Mouse (Mus musculus): Measurements from ENCODE around the gene Psd. TPM values are rescaled to one million over a fixed set of nuclear protein-coding genes. Genes with fewer than 3 reads are reported as not detected.

The Psd gene
- polyA plus RNA-seq (2012), result 7.6 and 8.3 TPM in 2 replicates

DNA sequence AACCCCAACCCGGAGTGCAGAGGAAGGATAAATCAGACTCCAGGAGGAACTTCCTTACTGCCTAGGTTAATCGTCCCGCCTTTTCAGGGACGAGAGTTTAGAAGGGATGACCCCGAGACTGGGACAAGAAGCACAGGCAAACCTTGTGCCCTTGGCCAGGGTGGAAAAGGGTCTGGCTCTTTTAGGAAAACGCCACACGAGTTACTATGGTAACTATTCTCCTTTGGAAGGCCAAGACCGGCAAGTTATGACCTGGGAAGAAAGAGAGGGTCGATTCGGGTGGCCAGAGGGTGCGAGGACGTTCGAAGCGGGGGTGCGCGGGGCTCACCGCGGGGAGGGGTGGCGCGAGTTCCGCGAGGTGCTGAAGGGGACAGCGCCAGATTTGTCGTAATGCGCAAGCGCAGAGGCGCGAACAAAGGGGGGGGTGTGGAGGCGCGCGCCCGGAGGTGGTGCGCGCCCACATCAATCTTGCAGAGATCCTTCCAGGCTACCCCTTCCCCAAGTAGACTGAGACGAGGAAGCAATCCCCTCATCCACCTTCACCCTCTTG is at the start of gene Psd:
TSS of gene Psd (minus strand) at position 401 of the 550 bp plus-strand sequence.
- no peaks in the 10 kb centered on the region for H3K9me3 ChIP-seq (ENCODE audit: control insufficient read depth, low read length)
- H3K4me3 ChIP-seq (replicated peaks), result peak within 1 kb of the TSS; percentile 73
- TF ChIP-seq TAL1 (IDR thresholded peaks at IDR 0.05; ENCODE audit: low read length) (no peak), GATA1 (IDR thresholded peaks at IDR 0.05; ENCODE audit: low read length) (no peak)
- H3K36me3 ChIP-seq (ENCODE audit: control insufficient read depth), result peaks cover 19% of the 10 kb centered on the region
- peaks cover 52% of the 10 kb centered on the region for H3K4me1 ChIP-seq (ENCODE audit: control insufficient read depth)
- H3K27me3 ChIP-seq (ENCODE audit: control insufficient read depth), result peaks cover 67% of the 10 kb centered on the region

DNA sequence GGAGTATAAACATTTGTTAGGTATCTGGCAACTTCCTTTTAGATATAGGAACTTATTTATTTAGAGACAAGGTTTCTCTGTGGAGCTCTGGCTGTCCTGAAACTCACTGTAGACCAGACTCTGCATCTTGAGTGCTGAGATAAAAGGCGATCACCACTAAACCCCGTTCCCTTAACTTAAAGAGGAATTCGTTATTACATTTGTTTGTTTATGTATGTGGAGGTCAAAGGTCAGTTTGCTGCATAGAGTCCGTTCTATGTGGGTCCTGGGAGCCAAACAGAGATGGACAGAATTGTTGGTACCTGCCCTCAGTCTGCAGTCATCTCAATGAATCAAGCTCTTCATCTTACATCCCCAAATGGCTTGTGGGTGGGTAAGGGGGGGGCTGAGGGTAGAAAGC is 48.9 kb upstream of the Psd start:
- Histone ChIP-seq H3K4me3 (replicated peaks) (no peak overlapping the region), H3K4me1 (ENCODE audit: control insufficient read depth) (no peaks in the 10 kb centered on the region), H3K27me3 (ENCODE audit: control insufficient read depth) (no peaks in the 10 kb centered on the region), H3K9me3 (ENCODE audit: control insufficient read depth, low read length) (no peaks in the 10 kb centered on the region), H3K36me3 (ENCODE audit: control insufficient read depth) (peaks cover 59% of the 10 kb centered on the region)
- TF ChIP-seq TAL1 (IDR thresholded peaks at IDR 0.05; ENCODE audit: low read length) (no peak), GATA1 (IDR thresholded peaks at IDR 0.05; ENCODE audit: low read length) (no peak)

DNA sequence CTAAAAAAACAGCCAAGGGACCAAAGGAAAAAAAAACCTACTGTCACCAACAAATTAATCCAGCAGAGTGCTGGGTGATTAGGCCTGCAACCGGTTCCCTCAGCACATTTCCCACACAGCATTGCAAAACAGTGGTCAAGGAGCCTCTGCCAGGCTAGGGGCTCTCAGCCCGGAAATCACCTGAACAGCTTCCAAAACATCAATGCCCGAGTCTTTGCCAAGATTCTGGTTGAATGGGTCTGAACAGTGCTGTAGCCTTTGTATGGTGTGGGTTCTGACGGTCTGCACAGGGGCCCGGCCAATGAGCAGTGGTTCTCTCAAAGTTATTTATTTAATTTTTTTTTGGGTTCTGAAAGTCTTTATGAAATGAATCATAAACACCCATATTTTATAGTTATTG is 48.5 kb upstream of the Psd start:
- Histone ChIP-seq H3K36me3 (ENCODE audit: control insufficient read depth) (peaks cover 55% of the 10 kb centered on the region), H3K4me3 (replicated peaks) (no peak overlapping the region), H3K4me1 (ENCODE audit: control insufficient read depth) (no peaks in the 10 kb centered on the region), H3K9me3 (ENCODE audit: control insufficient read depth, low read length) (no peaks in the 10 kb centered on the region), H3K27me3 (ENCODE audit: control insufficient read depth) (no peaks in the 10 kb centered on the region)
- no peak for TF ChIP-seq GATA1 (IDR thresholded peaks at IDR 0.05; ENCODE audit: low read length)
- TF ChIP-seq TAL1 (IDR thresholded peaks at IDR 0.05; ENCODE audit: low read length), result no peak

DNA sequence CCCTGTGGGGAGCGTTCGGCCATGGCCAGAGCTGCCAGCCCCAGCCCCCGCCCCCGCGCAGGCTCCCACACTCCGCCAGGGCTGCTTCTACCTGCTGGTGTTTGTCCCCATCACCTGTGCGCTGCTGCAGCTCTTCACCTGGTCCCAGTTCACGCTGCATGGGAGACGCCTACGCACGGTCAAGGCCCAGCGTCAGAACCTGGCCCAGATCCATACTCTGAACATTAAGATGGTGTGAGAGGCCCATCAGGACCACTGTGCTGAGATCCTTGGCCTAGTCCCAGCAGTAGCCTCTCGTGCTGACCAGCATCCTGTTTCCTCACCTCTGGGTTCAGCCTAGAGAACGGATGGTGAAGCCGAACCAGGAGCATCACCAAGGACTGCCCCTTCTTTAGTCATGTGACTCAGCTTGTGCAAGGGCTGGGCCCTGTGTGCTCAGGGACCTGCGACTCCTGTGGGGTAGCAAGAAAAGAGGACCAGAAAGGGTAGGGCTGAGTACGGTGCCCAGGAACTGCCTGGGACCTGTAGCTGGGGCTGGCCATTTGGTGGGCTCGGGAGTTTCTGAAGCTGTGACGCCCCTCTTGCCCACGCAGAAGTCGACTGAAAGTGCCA is 47.6 kb upstream of the Psd start:
- Histone ChIP-seq H3K4me3 (replicated peaks) (no peak overlapping the region), H3K4me1 (ENCODE audit: control insufficient read depth) (no peaks in the 10 kb centered on the region), H3K9me3 (ENCODE audit: control insufficient read depth, low read length) (no peaks in the 10 kb centered on the region), H3K36me3 (ENCODE audit: control insufficient read depth) (peaks cover 46% of the 10 kb centered on the region), H3K27me3 (ENCODE audit: control insufficient read depth) (no peaks in the 10 kb centered on the region)
- TF ChIP-seq GATA1 (IDR thresholded peaks at IDR 0.05; ENCODE audit: low read length) (no peak), TAL1 (IDR thresholded peaks at IDR 0.05; ENCODE audit: low read length) (no peak)

DNA sequence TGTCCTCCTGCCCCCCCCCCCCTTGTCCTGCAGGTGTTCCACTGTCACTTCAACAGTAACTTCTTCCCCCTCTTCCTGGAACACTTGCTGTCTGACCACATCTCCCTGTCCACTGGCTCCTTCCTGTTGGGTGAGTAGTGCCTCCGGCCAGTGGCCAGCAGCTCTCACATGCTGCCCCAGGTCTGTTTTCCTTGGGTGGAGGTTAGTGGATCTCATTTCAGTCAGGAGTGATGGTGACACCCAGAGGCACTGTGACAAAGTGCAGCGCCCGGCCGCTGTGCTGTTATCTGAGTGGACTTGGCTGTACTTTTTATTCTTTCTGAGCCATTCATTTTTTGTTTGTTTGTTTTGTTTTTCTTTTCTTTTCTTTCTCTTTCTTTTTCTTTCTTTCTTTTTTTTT is 42.2 kb upstream of the Psd start:
- no peaks in the 10 kb centered on the region; the same call in 1 of the 2 replicates for H3K4me1 ChIP-seq (ENCODE audit: control insufficient read depth)
- H3K9me3 ChIP-seq (ENCODE audit: control insufficient read depth, low read length), result no peaks in the 10 kb centered on the region
- H3K27me3 ChIP-seq (ENCODE audit: control insufficient read depth), result no peaks in the 10 kb centered on the region
- TF ChIP-seq TAL1 (IDR thresholded peaks at IDR 0.05; ENCODE audit: low read length) (no peak), GATA1 (IDR thresholded peaks at IDR 0.05; ENCODE audit: low read length) (no peak)
- no peak overlapping the region for H3K4me3 ChIP-seq (replicated peaks)
- H3K36me3 ChIP-seq (ENCODE audit: control insufficient read depth), result peaks cover 6% of the 10 kb centered on the region

DNA sequence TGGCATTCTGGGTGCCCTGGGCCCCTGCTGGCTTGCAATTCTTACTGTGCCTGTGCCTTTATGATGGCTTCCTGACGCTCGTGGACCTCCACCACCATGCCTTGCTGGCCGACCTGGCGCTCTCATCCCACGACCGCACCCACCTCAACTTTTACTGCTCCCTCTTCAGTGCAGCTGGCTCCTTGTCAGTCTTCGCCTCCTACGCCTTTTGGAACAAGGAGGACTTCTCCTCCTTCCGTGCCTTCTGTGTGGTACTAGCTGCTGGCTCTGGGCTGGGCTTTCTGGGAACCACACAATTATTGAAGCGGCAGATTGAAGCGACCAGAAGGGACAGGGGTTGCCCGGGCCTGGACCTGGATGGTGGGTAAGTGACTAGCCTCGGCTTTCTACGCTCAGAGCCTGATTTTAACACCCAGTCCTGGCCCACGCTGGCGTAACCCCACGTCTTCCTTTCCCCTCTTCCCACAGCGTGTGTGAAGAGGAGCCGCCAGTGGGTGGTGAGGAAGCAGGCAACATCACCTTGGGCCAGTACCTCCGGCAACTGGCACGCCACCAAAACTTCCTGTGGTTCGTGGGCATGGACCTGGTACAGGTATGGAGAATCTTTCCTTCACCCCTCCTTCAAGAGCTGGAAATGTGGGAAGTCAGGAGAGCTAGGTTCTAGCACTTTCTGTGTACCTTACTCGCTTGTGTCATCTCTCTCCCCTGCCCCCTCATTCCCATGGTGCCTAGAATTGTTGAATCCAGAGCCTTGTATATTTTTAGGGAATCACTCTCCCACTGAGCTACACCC is 41.0 kb upstream of the Psd start:
- H3K4me1 ChIP-seq (ENCODE audit: control insufficient read depth), result no peaks in the 10 kb centered on the region; the same call in 1 of the 2 replicates
- H3K9me3 ChIP-seq (ENCODE audit: control insufficient read depth, low read length), result no peaks in the 10 kb centered on the region
- TF ChIP-seq GATA1 (IDR thresholded peaks at IDR 0.05; ENCODE audit: low read length) (no peak), TAL1 (IDR thresholded peaks at IDR 0.05; ENCODE audit: low read length) (no peak)
- H3K36me3 ChIP-seq (ENCODE audit: control insufficient read depth), result peaks cover 6% of the 10 kb centered on the region
- H3K27me3 ChIP-seq (ENCODE audit: control insufficient read depth), result no peaks in the 10 kb centered on the region
- H3K4me3 ChIP-seq (replicated peaks), result no peak overlapping the region

DNA sequence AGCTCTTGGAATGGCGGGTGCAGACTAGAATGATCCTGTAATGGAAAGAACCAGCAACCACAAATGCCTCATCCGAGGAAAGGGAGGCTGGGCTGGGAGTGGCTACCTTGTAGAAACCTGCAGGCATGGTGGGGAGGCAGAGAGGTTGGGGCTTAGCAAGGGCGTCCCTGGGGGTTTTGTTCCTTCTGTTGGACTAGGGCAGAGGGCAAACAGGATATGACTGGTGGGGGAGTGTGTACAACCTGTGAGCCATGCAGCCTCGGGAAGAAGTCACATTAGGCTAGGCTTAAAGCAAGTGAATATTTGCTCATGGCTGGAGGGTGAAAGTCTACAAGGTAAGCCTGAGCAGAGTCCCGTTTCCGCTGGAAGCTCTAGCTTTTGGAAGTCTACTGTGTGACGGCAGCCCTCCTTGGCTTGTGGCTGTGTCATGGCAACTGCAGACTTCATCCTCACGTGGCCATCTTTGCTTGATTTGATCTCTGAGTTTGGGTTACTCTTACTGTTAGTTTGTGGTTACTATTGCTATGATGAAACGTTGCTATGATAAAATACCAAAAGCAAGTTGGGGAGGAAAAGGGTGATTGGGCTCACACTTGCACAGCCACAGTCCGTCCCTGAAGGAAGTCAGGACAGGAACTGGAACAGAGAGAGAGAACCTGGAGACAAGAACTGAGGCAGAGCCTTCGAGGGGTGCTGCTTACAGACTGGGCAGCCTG is 36.5 kb upstream of the Psd start:
- TF ChIP-seq GATA1 (IDR thresholded peaks at IDR 0.05; ENCODE audit: low read length), result no peak
- no peak for TF ChIP-seq TAL1 (IDR thresholded peaks at IDR 0.05; ENCODE audit: low read length)
- Histone ChIP-seq H3K27me3 (ENCODE audit: control insufficient read depth) (peaks cover 1% of the 10 kb centered on the region), H3K36me3 (ENCODE audit: control insufficient read depth) (no peaks in the 10 kb centered on the region; the same call in 1 of the 2 replicates), H3K4me3 (replicated peaks) (no peak overlapping the region), H3K4me1 (ENCODE audit: control insufficient read depth) (peaks cover 1% of the 10 kb centered on the region), H3K9me3 (ENCODE audit: control insufficient read depth, low read length) (no peaks in the 10 kb centered on the region)

DNA sequence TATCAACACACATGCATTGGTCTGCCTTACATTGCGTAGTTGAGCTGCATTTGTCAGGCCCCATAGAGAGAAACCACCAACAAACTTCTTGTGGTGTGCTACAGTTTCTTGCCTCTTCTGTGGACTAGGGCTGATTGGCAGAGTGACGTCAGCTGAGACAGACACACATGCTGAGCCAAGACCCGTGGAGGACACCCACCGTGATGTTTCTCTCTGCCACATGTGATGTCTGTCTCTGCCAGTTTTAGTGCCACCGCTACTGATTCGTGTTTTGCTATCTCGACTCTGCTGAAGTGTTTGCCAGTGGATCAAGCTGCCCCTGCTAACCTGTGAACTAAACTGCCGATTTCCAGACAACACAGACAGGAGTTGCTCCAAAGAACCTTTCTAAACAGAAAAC is 35.1 kb upstream of the Psd start:
- H3K36me3 ChIP-seq (ENCODE audit: control insufficient read depth), result no peaks in the 10 kb centered on the region
- peaks cover 14% of the 10 kb centered on the region for H3K27me3 ChIP-seq (ENCODE audit: control insufficient read depth)

DNA sequence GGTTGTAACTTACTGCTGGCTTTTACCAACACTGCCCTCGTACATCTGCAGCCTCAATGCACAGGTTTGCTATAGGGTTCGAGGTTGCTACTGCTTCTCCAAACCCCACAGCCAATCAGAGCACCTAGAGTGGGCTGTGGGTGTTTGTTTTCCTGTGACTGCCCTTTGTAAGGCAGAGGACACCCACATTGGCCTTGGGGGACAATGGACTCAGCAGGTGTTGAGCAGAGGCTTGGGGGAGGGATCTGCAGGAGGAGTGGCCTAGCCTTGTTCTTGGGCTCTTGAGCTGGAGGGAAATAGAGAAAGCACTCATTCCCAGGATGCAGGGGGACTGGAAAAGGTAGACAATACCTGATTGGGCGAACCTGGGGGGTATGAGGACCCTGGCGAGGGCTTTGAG is 31.4 kb upstream of the Psd start:
- Histone ChIP-seq H3K27me3 (ENCODE audit: control insufficient read depth) (peaks cover 19% of the 10 kb centered on the region), H3K9me3 (ENCODE audit: control insufficient read depth, low read length) (no peaks in the 10 kb centered on the region), H3K36me3 (ENCODE audit: control insufficient read depth) (no peaks in the 10 kb centered on the region), H3K4me1 (ENCODE audit: control insufficient read depth) (peaks cover 24% of the 10 kb centered on the region), H3K4me3 (replicated peaks) (no peak overlapping the region)
- no peak for TF ChIP-seq TAL1 (IDR thresholded peaks at IDR 0.05; ENCODE audit: low read length)
- no peak for TF ChIP-seq GATA1 (IDR thresholded peaks at IDR 0.05; ENCODE audit: low read length)

More for the DNA sequence above, 35.1 kb upstream of the Psd start:
- Histone ChIP-seq H3K4me1 (ENCODE audit: control insufficient read depth) (peaks cover 15% of the 10 kb centered on the region), H3K9me3 (ENCODE audit: control insufficient read depth, low read length) (no peaks in the 10 kb centered on the region), H3K4me3 (replicated peaks) (no peak overlapping the region)
- TF ChIP-seq GATA1 (IDR thresholded peaks at IDR 0.05; ENCODE audit: low read length) (no peak), TAL1 (IDR thresholded peaks at IDR 0.05; ENCODE audit: low read length) (no peak)

Data from erythroblast, embryonic 14.5 days (primary cell).